Mouse (Mus musculus) brain, embryonic 14.5 days (tissue): ENCODE data around the gene Pfkl.

Experiments
- CTCF ChIP-seq: fragments of 200-500 bp; IDR thresholded peaks from 2 replicates; pipeline ENCODE4 v1.5.1; 2012; ENCODE audit warnings: inconsistent platforms, mild to moderate bottlenecking, moderate library complexity, borderline replicate concordance; ENCODE audit not compliant: insufficient read depth, insufficient read length; ENCODE audit errors: extremely low read depth
- POLR2A ChIP-seq: fragments of 200-500 bp; IDR thresholded peaks from 2 replicates; pipeline ENCODE4 v1.6.1; 2012; ENCODE audit warnings: mild to moderate bottlenecking, inconsistent platforms, borderline replicate concordance; ENCODE audit not compliant: poor library complexity, insufficient read depth, insufficient read length, severe bottlenecking; ENCODE audit errors: extremely low read depth

- TF ChIP-seq CTCF (no peak), POLR2A (no peak)
Measured at GRCm38 (mm10) chr10:78009945-78010293, at the start of gene Pfkl.
